Mouse (Mus musculus) thymus, adult 2 months (tissue): ENCODE results near the gene Ergic2.

Experiments used
- CTCF ChIP-seq: fragments of 200-500 bp; IDR thresholded peaks from 2 replicates; pipeline ENCODE4 v1.5.1; 2012; ENCODE audit warnings: mild to moderate bottlenecking, control low read depth, low read length, moderate library complexity, borderline replicate concordance; ENCODE audit not compliant: control insufficient read depth, poor library complexity, insufficient read depth; ENCODE audit errors: extremely low read depth
- POLR2A ChIP-seq: fragments of 200-500 bp; IDR thresholded peaks from 2 replicates; pipeline ENCODE4 v1.6.1; 2012; ENCODE audit warnings: mild to moderate bottlenecking, low read length, control low read depth, moderate library complexity; ENCODE audit not compliant: control insufficient read depth, poor library complexity, insufficient read depth; ENCODE audit errors: extremely low read depth

DNA sequence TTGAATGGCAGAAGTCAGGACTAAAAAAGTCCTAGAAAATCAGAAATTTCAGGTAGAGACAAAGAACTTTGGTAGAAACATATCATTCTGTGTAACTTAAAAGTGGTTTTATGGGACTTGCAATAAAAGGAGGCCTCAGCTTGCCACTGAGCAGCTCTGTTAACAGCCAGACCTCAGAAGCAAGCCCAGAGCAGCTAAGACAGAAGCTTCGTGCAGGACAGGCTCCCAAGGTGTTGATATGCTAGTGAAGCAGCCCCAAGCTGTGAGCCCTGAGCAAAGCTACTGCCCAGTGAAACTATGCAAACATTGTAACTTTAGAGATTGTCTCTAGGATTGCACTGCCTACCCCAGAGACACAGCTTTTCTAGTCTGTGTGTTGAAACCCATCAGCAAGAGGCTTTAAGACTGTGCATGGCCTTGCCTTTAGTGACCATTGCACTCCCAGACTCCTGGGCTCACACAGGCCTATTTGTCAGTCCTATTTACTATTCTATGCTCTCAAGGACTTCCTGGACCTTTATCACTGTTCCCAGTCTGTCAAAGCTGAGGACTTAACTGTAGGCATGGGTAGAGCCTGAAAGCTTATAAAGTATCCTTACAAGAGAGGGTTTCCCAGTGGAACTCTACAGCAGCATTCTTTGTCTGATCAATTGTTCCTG is 43.4 kb upstream of the Ergic2 start:
- TF ChIP-seq CTCF, result no peak
- no peak for TF ChIP-seq POLR2A
